Mouse (Mus musculus) lung, postnatal 10 days (tissue): Measurements from ENCODE around the gene St7.

Source experiments
- DNase-seq: peaks from one replicate; pipeline ENCODE4 v3.0.0; 2021

Gene St7

GRCm38 (mm10) chr6:17828382-17828781 is 135.6 kb downstream of the St7 start:
- no peak for DNase-seq

GRCm38 (mm10) chr6:17829981-17830380 is 137.2 kb downstream of the St7 start:
- DNase-seq = no peak

- peak; percentile 80 for DNase-seq
These were observed 141.8 kb downstream of the St7 start for GRCm38 (mm10) chr6:17834493-17834892.

- DNase-seq = no peak
These were observed 143.0 kb downstream of the St7 start for GRCm38 (mm10) chr6:17835693-17836092.

- DNase-seq = no peak
These were observed 144.9 kb downstream of the St7 start for GRCm38 (mm10) chr6:17837676-17838075.

- DNase-seq = no peak
These were observed 147.7 kb downstream of the St7 start for GRCm38 (mm10) chr6:17840431-17840830.

- DNase-seq = peak; percentile 72
These were observed 150.0 kb downstream of the St7 start for GRCm38 (mm10) chr6:17842759-17843158.

- DNase-seq = no peak
These were observed 158.6 kb downstream of the St7 start for GRCm38 (mm10) chr6:17851316-17851715.

GRCm38 (mm10) chr6:17853587-17854274 is 161.0 kb downstream of the St7 start:
- no peak for DNase-seq

- DNase-seq = no peak
These were observed 162.9 kb downstream of the St7 start for GRCm38 (mm10) chr6:17855616-17856015.

GRCm38 (mm10) chr6:17859564-17859963 is 166.8 kb downstream of the St7 start:
- DNase-seq = no peak

GRCm38 (mm10) chr6:17860463-17860862 is 167.7 kb downstream of the St7 start:
- no peak for DNase-seq

- peak; percentile 35 for DNase-seq
These were observed 175.1 kb downstream of the St7 start for GRCm38 (mm10) chr6:17867796-17868195.

- DNase-seq = no peak
These were observed 179.2 kb downstream of the St7 start for GRCm38 (mm10) chr6:17871831-17872372.

GRCm38 (mm10) chr6:17875606-17876005 is 182.9 kb downstream of the St7 start:
- DNase-seq = no peak

GRCm38 (mm10) chr6:17876023-17876613 is 183.4 kb downstream of the St7 start:
- no peak for DNase-seq

- DNase-seq = no peak
These were observed 184.0 kb downstream of the St7 start for GRCm38 (mm10) chr6:17876670-17877179.

GRCm38 (mm10) chr6:17882943-17883342 is 190.2 kb downstream of the St7 start:
- no peak for DNase-seq

GRCm38 (mm10) chr6:17887765-17888164 is 195.0 kb downstream of the St7 start:
- peak; percentile 26 for DNase-seq

- no peak for DNase-seq
These were observed 202.8 kb downstream of the St7 start for GRCm38 (mm10) chr6:17895562-17895961.

- no peak for DNase-seq
These were observed 205.8 kb downstream of the St7 start for GRCm38 (mm10) chr6:17898539-17898938.

- DNase-seq = no peak
These were observed 210.6 kb downstream of the St7 start for GRCm38 (mm10) chr6:17903355-17903754.

GRCm38 (mm10) chr6:17905776-17906175 is 213.0 kb downstream of the St7 start:
- DNase-seq = no peak

- DNase-seq = no peak
These were observed 213.6 kb downstream of the St7 start for GRCm38 (mm10) chr6:17906289-17906688.
